11 mouse cellular contexts compared by ENCODE assay signal in genomic region chr2:4421757-4422156, GRCm38 (mm10).
DNase-seq lines count a peak whose midpoint lies in the region; ATAC-seq lines count a peak whose summit lies in the region.
"Had no signal": no experiment of that assay in that cellular context is flagged by ENCODE, and none has a peak within 500 bp of the region (broad histone marks: within the 10 kb centered on the region; RNA-seq: fewer than 3 reads in every experiment).

No protein-coding gene starts in this region.

- H3K27ac ChIP-seq in hindbrain, embryonic 10.5 days = peak overlapping the region; percentile 69; the same call in 1 of the 2 replicates
- H3K27ac ChIP-seq in hindbrain, embryonic 12.5 days = no peak overlapping the region
- H3K27ac ChIP-seq in embryonic facial prominence, embryonic 14.5 days (replicated peaks; ENCODE audit: low read depth, low read length) = no peak overlapping the region
- H3K27ac ChIP-seq in hindbrain, embryonic 16.5 days (ENCODE audit: low read depth, low read length) = no peak overlapping the region
- H3K27ac ChIP-seq: intestine, embryonic 15.5 days had no signal

- no peak overlapping the region for H3K4me2 ChIP-seq in hindbrain, embryonic 12.5 days (replicated peaks)
- H3K4me2 ChIP-seq in embryonic facial prominence, embryonic 14.5 days (ENCODE audit: low read depth, low read length) = no peak overlapping the region
- no peak overlapping the region for H3K4me2 ChIP-seq in hindbrain, embryonic 16.5 days (ENCODE audit: low read length)
- H3K4me2 ChIP-seq: intestine, embryonic 15.5 days had no signal

- peaks cover 24% of the 10 kb centered on the region for H3K4me1 ChIP-seq in hindbrain, embryonic 10.5 days (replicated peaks)
- peaks cover 18% of the 10 kb centered on the region for H3K4me1 ChIP-seq in hindbrain, embryonic 12.5 days
- no peaks in the 10 kb centered on the region; the same call in 1 of the 2 replicates for H3K4me1 ChIP-seq in embryonic facial prominence, embryonic 14.5 days (ENCODE audit: control insufficient read depth, insufficient read depth, low read length)
- H3K4me1 ChIP-seq in hindbrain, embryonic 16.5 days (ENCODE audit: control insufficient read depth, insufficient read depth, low read depth, low read length) = peaks cover 4% of the 10 kb centered on the region
- H3K4me1 ChIP-seq: intestine, embryonic 15.5 days had no signal

- H3K4me3 ChIP-seq in hindbrain, embryonic 10.5 days = no peak overlapping the region
- H3K4me3 ChIP-seq in hindbrain, embryonic 12.5 days = no peak overlapping the region
- H3K4me3 ChIP-seq in embryonic facial prominence, embryonic 14.5 days (ENCODE audit: low read depth, low read length) = no peak overlapping the region
- no peak overlapping the region for H3K4me3 ChIP-seq in hindbrain, embryonic 16.5 days (ENCODE audit: low read length)
- H3K4me3 ChIP-seq: intestine, embryonic 15.5 days had no signal

- H3K27me3 ChIP-seq in hindbrain, embryonic 10.5 days (ENCODE audit: insufficient read depth, poor library complexity, severe bottlenecking) = no peaks in the 10 kb centered on the region
- no peaks in the 10 kb centered on the region for H3K27me3 ChIP-seq in hindbrain, embryonic 12.5 days
- no peaks in the 10 kb centered on the region for H3K27me3 ChIP-seq in embryonic facial prominence, embryonic 14.5 days (replicated peaks; ENCODE audit: control insufficient read depth, insufficient read depth, low read length)
- H3K27me3 ChIP-seq in hindbrain, embryonic 16.5 days (replicated peaks; ENCODE audit: control insufficient read depth, insufficient read depth, low read length) = no peaks in the 10 kb centered on the region
- H3K27me3 ChIP-seq: intestine, embryonic 15.5 days had no signal

- WGBS in hindbrain, embryonic 10.5 days = 55% methylated on average over 2 of the region's 2 CpGs
- 58% methylated on average over 2 of the region's 2 CpGs for WGBS in hindbrain, embryonic 12.5 days
- WGBS in embryonic facial prominence, embryonic 14.5 days = 35% methylated on average over 2 of the region's 2 CpGs
- 62% methylated on average over 2 of the region's 2 CpGs for WGBS in hindbrain, embryonic 16.5 days

- no peak overlapping the region for H3K9ac ChIP-seq in hindbrain, embryonic 12.5 days
- H3K9ac ChIP-seq in embryonic facial prominence, embryonic 14.5 days (ENCODE audit: low read depth, low read length) = no peak overlapping the region
- H3K9ac ChIP-seq in hindbrain, embryonic 16.5 days (ENCODE audit: low read depth, low read length) = no peak overlapping the region
- H3K9ac ChIP-seq: intestine, embryonic 15.5 days had no signal

- H3K9me3 ChIP-seq in hindbrain, embryonic 10.5 days = no peaks in the 10 kb centered on the region
- no peaks in the 10 kb centered on the region for H3K9me3 ChIP-seq in hindbrain, embryonic 12.5 days (replicated peaks)
- no peaks in the 10 kb centered on the region for H3K9me3 ChIP-seq in embryonic facial prominence, embryonic 14.5 days (ENCODE audit: control insufficient read depth, low read length)
- no peaks in the 10 kb centered on the region for H3K9me3 ChIP-seq in hindbrain, embryonic 16.5 days (ENCODE audit: control insufficient read depth, low read length)
- H3K9me3 ChIP-seq: intestine, embryonic 15.5 days had no signal

- DNase-seq in hindbrain, embryonic 10.5 days (ENCODE audit: low spot score) = peak; percentile 29
- DNase-seq in embryonic facial prominence, embryonic 14.5 days (ENCODE audit: low spot score) = peak; percentile 43
- peak; percentile 63 for DNase-seq in kidney, adult 9 months
- peak; percentile 65 for DNase-seq in lung, postnatal 36 days
- DNase-seq: gastrocnemius, postnatal 25 days; left cerebral cortex, postnatal 4 days had no signal

- ATAC-seq in hindbrain, embryonic 12.5 days (ENCODE audit: low FRiP score) = no peak
- no peak for ATAC-seq in embryonic facial prominence, embryonic 14.5 days (ENCODE audit: low read depth)
- ATAC-seq in activated CD4-positive, CD25-positive, alpha-beta regulatory T cell, adult 4 months = no peak
- ATAC-seq in erythroblast, adult 5-6 weeks (replicated peaks; ENCODE audit: low FRiP score, poor library complexity, severe bottlenecking) = no peak
- ATAC-seq in hindbrain, embryonic 16.5 days = no peak
- ATAC-seq: intestine, embryonic 15.5 days had no signal

- peaks cover 8% of the 10 kb centered on the region; the same call in 1 of the 2 replicates for H3K36me3 ChIP-seq in hindbrain, embryonic 10.5 days
- H3K36me3 ChIP-seq in hindbrain, embryonic 12.5 days = no peaks in the 10 kb centered on the region
- peaks cover 3% of the 10 kb centered on the region; the same call in 1 of the 2 replicates for H3K36me3 ChIP-seq in embryonic facial prominence, embryonic 14.5 days (ENCODE audit: control insufficient read depth, insufficient read depth, low read length)
- no peaks in the 10 kb centered on the region for H3K36me3 ChIP-seq in hindbrain, embryonic 16.5 days (ENCODE audit: control insufficient read depth, insufficient read depth, low read length)
- H3K36me3 ChIP-seq: intestine, embryonic 15.5 days had no signal
